Mouse (Mus musculus) midbrain, embryonic 16.5 days (tissue): Measurements from ENCODE around the gene R3hdm2. TPM values are rescaled to one million over a fixed set of nuclear protein-coding genes. Genes with fewer than 3 reads are reported as not detected.

Experiments used
- ATAC-seq: fragments of 200-750 bp; cut with Nextera tagmentation; 2 replicates; pipeline ENCODE4 v1.8.0; 2017; ENCODE audit warnings: moderate TSS enrichment
- H3K27ac ChIP-seq: fragments of 300-500 bp; sonication (generic); 2 replicates; pipeline ENCODE4 v1.5.1; 2014; ENCODE audit warnings: mild to moderate bottlenecking, low read length, mixed read lengths
- H3K27me3 ChIP-seq: fragments of 300-500 bp; sonication (generic); 2 replicates; pipeline ENCODE4 v1.6.1; 2014; ENCODE audit warnings: low read depth, low read length, mixed read lengths; ENCODE audit not compliant: control insufficient read depth, insufficient read depth
- H3K36me3 ChIP-seq: fragments of 300-500 bp; sonication (generic); 2 replicates; pipeline ENCODE4 v1.6.1; 2014; ENCODE audit warnings: mild to moderate bottlenecking, low read length, moderate library complexity, mixed read lengths; ENCODE audit not compliant: control insufficient read depth, insufficient read depth
- H3K4me1 ChIP-seq: fragments of 300-500 bp; sonication (generic); 2 replicates; pipeline ENCODE4 v1.6.1; 2014; ENCODE audit warnings: mild to moderate bottlenecking, low read length, mixed read lengths; ENCODE audit not compliant: control insufficient read depth, insufficient read depth
- H3K4me2 ChIP-seq: fragments of 300-500 bp; sonication (generic); 2 replicates; pipeline ENCODE4 v1.6.1; 2014; ENCODE audit warnings: mild to moderate bottlenecking, low read length, mixed read lengths
- H3K4me3 ChIP-seq: fragments of 300-500 bp; sonication (generic); 2 replicates; pipeline ENCODE4 v1.5.1; 2014; ENCODE audit warnings: low read depth, mild to moderate bottlenecking, low read length, moderate library complexity, mixed read lengths
- H3K9ac ChIP-seq: fragments of 300-500 bp; sonication (generic); 2 replicates; pipeline ENCODE4 v1.6.1; 2014; ENCODE audit warnings: low read depth, low read length, mixed read lengths
- H3K9me3 ChIP-seq: fragments of 300-500 bp; sonication (generic); replicated peaks from 2 replicates; pipeline ENCODE4 v1.6.1; 2014; ENCODE audit warnings: mild to moderate bottlenecking, low read length, mixed read lengths; ENCODE audit not compliant: control insufficient read depth, poor library complexity, severe bottlenecking
- WGBS: fragments of 180-500 bp; shearing (Covaris S2); extraction: QIAGEN DNeasy Blood & Tissue Kit; methylation state at CpG from one replicate; pipeline ENCODE4 v1.1.7; 2014; 5-methylcytosine and 5-hydroxymethylcytosine counted together
- polyA plus RNA-seq: library from polyadenylated mRNA; unstranded; fragments of >200 nt; fragmentation: Nextera tagmentation; extraction: Ambion mirVana; gene quantifications from 2 replicates; pipeline ENCODE4 v1.2.1, GENCODE M21; 2015

The R3hdm2 gene
- polyA plus RNA-seq, 1 experiment from 2014 or later = 35.2 TPM

- peak overlapping the region; percentile 35; the same call in 1 of the 2 replicates for H3K9ac ChIP-seq
- H3K4me2 ChIP-seq = peak overlapping the region; percentile 59
- H3K27ac ChIP-seq = peak overlapping the region; percentile 60
- no peaks in the 10 kb centered on the region for H3K9me3 ChIP-seq
- peak overlapping the region; percentile 23 for H3K4me3 ChIP-seq
- peaks cover 69% of the 10 kb centered on the region for H3K4me1 ChIP-seq
- 2% methylated on average over 4 of the region's 4 CpGs for WGBS
- peaks cover 32% of the 10 kb centered on the region for H3K27me3 ChIP-seq
- H3K36me3 ChIP-seq = no peaks in the 10 kb centered on the region
- ATAC-seq = no peak
Measured at GRCm38 (mm10) chr10:127531548-127531947, 151.4 kb downstream of the R3hdm2 start.

GRCm38 (mm10) chr10:127534036-127534928 is 154.2 kb downstream of the R3hdm2 start, which contains the start of gene Nxph4:
Nxph4 (minus strand) TSS chr10:127534559.
- Histone ChIP-seq H3K9ac (peak within 1 kb of the TSS; percentile 58), H3K27me3 (peaks cover 24% of the 10 kb centered on the region), H3K4me2 (peak within 1 kb of the TSS; percentile 59), H3K4me1 (peaks cover 60% of the 10 kb centered on the region), H3K36me3 (peaks cover 5% of the 10 kb centered on the region; the same call in 1 of the 2 replicates), H3K27ac (peak within 1 kb of the TSS; percentile 62), H3K9me3 (no peaks in the 10 kb centered on the region), H3K4me3 (peak within 1 kb of the TSS; percentile 52)
- no peak for ATAC-seq
- under 1% methylated on average over 57 of the region's 78 CpGs for WGBS

- Histone ChIP-seq H3K27ac (peak overlapping the region; percentile 60), H3K4me3 (peak overlapping the region; percentile 52), H3K9me3 (no peaks in the 10 kb centered on the region), H3K4me1 (peaks cover 53% of the 10 kb centered on the region), H3K27me3 (peaks cover 18% of the 10 kb centered on the region), H3K4me2 (peak overlapping the region; percentile 59), H3K36me3 (peaks cover 8% of the 10 kb centered on the region), H3K9ac (peak overlapping the region; percentile 58)
- 2% methylated on average over 29 of the region's 30 CpGs for WGBS
- no peak for ATAC-seq
Measured at GRCm38 (mm10) chr10:127534929-127535384, 154.8 kb downstream of the R3hdm2 start.

- H3K4me3 ChIP-seq = no peak overlapping the region
- 4% methylated on average over 8 of the region's 8 CpGs for WGBS
Measured at GRCm38 (mm10) chr10:127536586-127537314, 156.6 kb downstream of the R3hdm2 start.

GRCm38 (mm10) chr10:127537854-127538583 is 157.9 kb downstream of the R3hdm2 start:
- Histone ChIP-seq H3K4me2 (no peak overlapping the region), H3K36me3 (peaks cover 31% of the 10 kb centered on the region), H3K4me1 (peaks cover 34% of the 10 kb centered on the region), H3K9ac (no peak overlapping the region), H3K9me3 (no peaks in the 10 kb centered on the region), H3K27ac (peak overlapping the region; percentile 59), H3K4me3 (no peak overlapping the region), H3K27me3 (peaks cover 10% of the 10 kb centered on the region)
- WGBS = 22% methylated on average over 7 of the region's 7 CpGs
- peak; percentile 26 for ATAC-seq

More at GRCm38 (mm10) chr10:127536586-127537314, 156.6 kb downstream of the R3hdm2 start:
- Histone ChIP-seq H3K27me3 (peaks cover 16% of the 10 kb centered on the region), H3K27ac (peak overlapping the region; percentile 60), H3K9ac (peak overlapping the region; percentile 31), H3K36me3 (peaks cover 23% of the 10 kb centered on the region), H3K9me3 (no peaks in the 10 kb centered on the region), H3K4me2 (peak overlapping the region; percentile 30), H3K4me1 (peaks cover 41% of the 10 kb centered on the region)
- peak; percentile 34; the same call in 1 of the 2 replicates for ATAC-seq

GRCm38 (mm10) chr10:127541510-127541909 is 161.4 kb downstream of the R3hdm2 start:
- Histone ChIP-seq H3K9ac (no peak overlapping the region), H3K9me3 (no peaks in the 10 kb centered on the region), H3K4me3 (no peak overlapping the region), H3K27ac (no peak overlapping the region), H3K36me3 (peaks cover 58% of the 10 kb centered on the region), H3K4me1 (peaks cover 11% of the 10 kb centered on the region), H3K27me3 (no peaks in the 10 kb centered on the region), H3K4me2 (no peak overlapping the region)
- 94% methylated on average over 8 of the region's 8 CpGs for WGBS
- no peak for ATAC-seq

DNA sequence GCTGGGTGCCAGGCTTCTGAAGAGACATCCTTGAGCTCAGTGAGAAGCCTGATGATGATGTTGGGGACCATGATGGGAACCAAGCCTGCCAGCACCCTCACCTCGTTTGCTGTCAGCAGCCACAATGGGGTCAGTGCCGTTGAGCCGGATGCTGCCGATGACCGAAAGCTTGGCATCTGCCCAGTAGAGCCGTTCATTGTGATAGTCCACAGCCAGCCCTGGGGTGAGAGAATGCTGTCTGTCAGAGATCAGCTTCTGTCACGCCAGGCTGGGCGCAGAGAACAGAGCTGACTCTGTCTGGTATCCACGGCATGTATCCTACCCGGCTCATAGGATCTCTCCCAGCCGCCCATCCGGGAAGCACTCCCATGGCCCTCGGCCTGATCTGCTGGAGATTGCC is 162.0 kb downstream of the R3hdm2 start:
- no peak overlapping the region for H3K4me3 ChIP-seq
- no peak overlapping the region for H3K9ac ChIP-seq
- no peaks in the 10 kb centered on the region for H3K9me3 ChIP-seq
- H3K27me3 ChIP-seq = no peaks in the 10 kb centered on the region
- ATAC-seq = no peak
- H3K27ac ChIP-seq = peak overlapping the region; percentile 28; the same call in 1 of the 2 replicates
- H3K36me3 ChIP-seq = peaks cover 63% of the 10 kb centered on the region
- WGBS = 51% methylated on average over 13 of the region's 13 CpGs
- H3K4me1 ChIP-seq = peaks cover 5% of the 10 kb centered on the region
- H3K4me2 ChIP-seq = no peak overlapping the region

DNA sequence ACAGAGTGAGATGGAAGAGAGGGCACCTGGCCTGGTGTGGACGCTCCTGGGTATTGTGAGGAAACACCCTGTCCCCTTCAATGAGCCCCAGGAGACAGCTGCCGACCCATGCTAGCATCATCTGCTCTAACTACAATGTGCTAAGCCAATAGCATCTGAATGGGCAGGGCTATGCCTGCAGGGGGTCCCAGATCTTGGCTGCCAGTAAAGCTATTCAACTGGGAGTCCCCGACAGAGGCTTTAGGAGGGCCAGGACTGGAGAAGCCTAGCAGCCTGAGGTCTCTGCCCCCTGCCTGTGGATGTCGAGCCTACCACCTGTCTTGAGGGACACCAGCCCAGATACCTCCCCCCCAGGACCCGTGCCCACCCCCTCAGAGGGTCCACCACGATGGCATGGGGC is 162.6 kb downstream of the R3hdm2 start:
- Histone ChIP-seq H3K9me3 (no peaks in the 10 kb centered on the region), H3K36me3 (peaks cover 69% of the 10 kb centered on the region), H3K27ac (peak overlapping the region; percentile 28; the same call in 1 of the 2 replicates), H3K27me3 (no peaks in the 10 kb centered on the region), H3K4me2 (no peak overlapping the region), H3K4me1 (peaks cover 1% of the 10 kb centered on the region), H3K4me3 (no peak overlapping the region), H3K9ac (no peak overlapping the region)
- no peak for ATAC-seq
- 32% methylated on average over 6 of the region's 6 CpGs for WGBS
